Mouse (Mus musculus): ENCODE measurements around the gene 2610028H24Rik. TPM values are rescaled to one million over a fixed set of nuclear protein-coding genes. Genes with fewer than 3 reads are reported as not detected.

2610028H24Rik gene
- total RNA-seq (2014; rRNA removed) = not detected in 2 replicates
- not detected in 2 replicates for polyA plus RNA-seq (2012; rRNA removed)

DNA sequence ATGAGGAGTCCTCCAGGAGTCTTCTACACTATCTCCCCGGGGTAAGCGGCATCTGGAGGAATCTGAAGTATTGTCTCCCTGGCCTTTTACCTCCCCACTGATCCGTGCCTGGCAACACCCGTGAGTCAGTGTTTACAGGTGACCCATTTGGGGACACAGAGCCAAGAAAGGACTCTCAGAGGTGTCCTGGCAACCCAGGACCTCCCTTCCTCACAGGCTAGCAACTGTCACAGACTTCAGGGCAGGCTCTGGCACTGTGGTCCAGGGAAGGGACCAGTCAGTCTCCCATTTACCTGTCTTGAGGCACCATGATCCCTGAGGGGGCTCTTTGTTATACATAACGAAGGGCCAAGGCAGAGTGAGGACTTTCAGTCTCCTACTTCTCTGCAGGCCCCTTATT is at the start of gene 2610028H24Rik:
TSS of gene 2610028H24Rik (plus strand) at position 231 of the 400 bp plus-strand sequence.
- Histone ChIP-seq H3K36me3 (ENCODE audit: control insufficient read depth, insufficient read depth, low read length) (no peaks in the 10 kb centered on the region), H3K4me1 (ENCODE audit: control insufficient read depth, insufficient read depth, low read length) (no peaks in the 10 kb centered on the region), H3K79me2 (ENCODE audit: control insufficient read depth, insufficient read depth, low read length) (no peaks in the 10 kb centered on the region), H3K27me3 (ENCODE audit: control insufficient read depth, insufficient read depth, low read length) (no peaks in the 10 kb centered on the region), H3K27ac (replicated peaks; ENCODE audit: insufficient read depth, low read depth, low read length) (no peak within 1 kb of the TSS), H3K4me3 (ENCODE audit: insufficient read depth, low read depth, low read length) (no peak within 1 kb of the TSS), H3K9ac (ENCODE audit: low read depth, low read length) (no peak within 1 kb of the TSS)
- WGBS = 75% methylated on average over 5 of the region's 5 CpGs
- no peak for TF ChIP-seq CTCF (IDR thresholded peaks at IDR 0.05; ENCODE audit: low read depth, low read length)
- no peak for TF ChIP-seq POLR2A (IDR thresholded peaks at IDR 0.05; ENCODE audit: extremely low read depth, insufficient read depth, low read length)
- DNase-seq (ENCODE audit: extremely low read depth, low read depth, low spot score) = no peak

DNA sequence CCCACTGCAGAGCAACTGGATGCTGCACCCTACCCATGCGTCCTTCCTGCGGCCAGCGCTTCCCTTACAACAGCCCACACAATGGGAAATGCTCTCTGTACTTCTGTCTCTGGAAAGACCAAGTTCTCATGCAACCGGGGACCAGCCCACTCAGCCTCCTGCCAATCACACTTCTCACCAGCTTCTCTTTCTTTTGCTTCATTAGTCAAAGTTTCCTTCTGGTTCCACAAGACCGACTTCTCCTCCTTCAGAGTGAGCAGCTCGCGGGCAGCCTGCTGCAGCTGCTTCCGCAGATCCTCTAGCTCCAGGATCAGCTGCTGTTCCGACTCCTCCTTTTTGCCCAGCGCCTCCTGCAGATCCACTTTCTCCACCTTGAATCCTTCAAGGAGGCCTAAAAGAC is 40.4 kb upstream of the 2610028H24Rik start:
- H3K36me3 ChIP-seq (ENCODE audit: control insufficient read depth, insufficient read depth, low read length) = peaks cover 14% of the 10 kb centered on the region
- 95% methylated on average over 10 of the region's 10 CpGs for WGBS
- H3K4me3 ChIP-seq (ENCODE audit: insufficient read depth, low read depth, low read length) = no peak overlapping the region
- H3K79me2 ChIP-seq (ENCODE audit: control insufficient read depth, insufficient read depth, low read length) = no peaks in the 10 kb centered on the region
- no peak overlapping the region for H3K9ac ChIP-seq (ENCODE audit: low read depth, low read length)
- H3K27me3 ChIP-seq (ENCODE audit: control insufficient read depth, insufficient read depth, low read length) = no peaks in the 10 kb centered on the region
- no peak overlapping the region for H3K27ac ChIP-seq (replicated peaks; ENCODE audit: insufficient read depth, low read depth, low read length)
- no peak for TF ChIP-seq CTCF (IDR thresholded peaks at IDR 0.05; ENCODE audit: low read depth, low read length)
- no peak for TF ChIP-seq POLR2A (IDR thresholded peaks at IDR 0.05; ENCODE audit: extremely low read depth, insufficient read depth, low read length)
- H3K4me1 ChIP-seq (ENCODE audit: control insufficient read depth, insufficient read depth, low read length) = no peaks in the 10 kb centered on the region
- DNase-seq (ENCODE audit: extremely low read depth, low read depth, low spot score) = no peak

DNA sequence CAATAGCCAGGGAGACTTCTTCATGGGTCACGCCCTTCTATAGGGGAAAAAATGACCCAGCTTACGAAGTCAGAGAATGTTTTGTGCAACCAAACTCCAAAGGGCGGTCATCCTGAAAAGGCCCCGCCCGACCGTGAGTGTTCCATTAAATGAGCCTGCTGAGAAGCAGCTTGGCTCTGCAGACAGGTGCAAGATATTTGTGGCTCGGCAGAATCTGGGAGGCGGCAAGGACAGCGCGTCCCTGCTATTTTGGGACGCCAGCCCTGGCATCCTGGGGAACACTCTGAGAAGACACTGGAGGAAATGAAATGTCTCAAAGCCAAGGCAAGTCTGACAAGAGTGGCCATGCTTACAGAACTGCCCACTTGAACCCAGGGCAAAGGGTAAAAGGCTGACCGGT is 32.1 kb upstream of the 2610028H24Rik start:
- Histone ChIP-seq H3K27ac (replicated peaks; ENCODE audit: insufficient read depth, low read depth, low read length) (no peak overlapping the region), H3K9ac (ENCODE audit: low read depth, low read length) (no peak overlapping the region), H3K36me3 (ENCODE audit: control insufficient read depth, insufficient read depth, low read length) (peaks cover 34% of the 10 kb centered on the region), H3K4me1 (ENCODE audit: control insufficient read depth, insufficient read depth, low read length) (no peaks in the 10 kb centered on the region), H3K79me2 (ENCODE audit: control insufficient read depth, insufficient read depth, low read length) (no peaks in the 10 kb centered on the region), H3K4me3 (ENCODE audit: insufficient read depth, low read depth, low read length) (no peak overlapping the region), H3K27me3 (ENCODE audit: control insufficient read depth, insufficient read depth, low read length) (no peaks in the 10 kb centered on the region)
- TF ChIP-seq POLR2A (IDR thresholded peaks at IDR 0.05; ENCODE audit: extremely low read depth, insufficient read depth, low read length) = no peak
- no peak for TF ChIP-seq CTCF (IDR thresholded peaks at IDR 0.05; ENCODE audit: low read depth, low read length)
- no peak for DNase-seq (ENCODE audit: extremely low read depth, low read depth, low spot score)
- WGBS = 96% methylated on average over 12 of the region's 12 CpGs

GRCm38 (mm10) chr10:76425674-76426073 is 23.2 kb upstream of the 2610028H24Rik start:
- WGBS = 91% methylated on average over 7 of the region's 7 CpGs
- DNase-seq (ENCODE audit: extremely low read depth, low read depth, low spot score) = no peak

GRCm38 (mm10) chr10:76433925-76434324 is 15.0 kb upstream of the 2610028H24Rik start:
- WGBS = 95% methylated on average over 11 of the region's 11 CpGs
- Histone ChIP-seq H3K27me3 (ENCODE audit: control insufficient read depth, insufficient read depth, low read length) (no peaks in the 10 kb centered on the region), H3K36me3 (ENCODE audit: control insufficient read depth, insufficient read depth, low read length) (peaks cover 31% of the 10 kb centered on the region), H3K27ac (replicated peaks; ENCODE audit: insufficient read depth, low read depth, low read length) (no peak overlapping the region), H3K4me3 (ENCODE audit: insufficient read depth, low read depth, low read length) (no peak overlapping the region), H3K4me1 (ENCODE audit: control insufficient read depth, insufficient read depth, low read length) (no peaks in the 10 kb centered on the region), H3K79me2 (ENCODE audit: control insufficient read depth, insufficient read depth, low read length) (no peaks in the 10 kb centered on the region; the same call in 1 of the 2 replicates), H3K9ac (ENCODE audit: low read depth, low read length) (no peak overlapping the region)
- TF ChIP-seq POLR2A (IDR thresholded peaks at IDR 0.05; ENCODE audit: extremely low read depth, insufficient read depth, low read length) = no peak
- no peak for DNase-seq (ENCODE audit: extremely low read depth, low read depth, low spot score)

More at GRCm38 (mm10) chr10:76425674-76426073, 23.2 kb upstream of the 2610028H24Rik start:
- no peak overlapping the region for H3K27ac ChIP-seq (replicated peaks; ENCODE audit: insufficient read depth, low read depth, low read length)
- no peak for TF ChIP-seq CTCF (IDR thresholded peaks at IDR 0.05; ENCODE audit: low read depth, low read length)
- no peak for TF ChIP-seq POLR2A (IDR thresholded peaks at IDR 0.05; ENCODE audit: extremely low read depth, insufficient read depth, low read length)
- H3K9ac ChIP-seq (ENCODE audit: low read depth, low read length) = no peak overlapping the region
- no peaks in the 10 kb centered on the region for H3K4me1 ChIP-seq (ENCODE audit: control insufficient read depth, insufficient read depth, low read length)
- H3K36me3 ChIP-seq (ENCODE audit: control insufficient read depth, insufficient read depth, low read length) = peaks cover 33% of the 10 kb centered on the region
- no peaks in the 10 kb centered on the region for H3K79me2 ChIP-seq (ENCODE audit: control insufficient read depth, insufficient read depth, low read length)
- no peaks in the 10 kb centered on the region for H3K27me3 ChIP-seq (ENCODE audit: control insufficient read depth, insufficient read depth, low read length)
- H3K4me3 ChIP-seq (ENCODE audit: insufficient read depth, low read depth, low read length) = no peak overlapping the region

DNA sequence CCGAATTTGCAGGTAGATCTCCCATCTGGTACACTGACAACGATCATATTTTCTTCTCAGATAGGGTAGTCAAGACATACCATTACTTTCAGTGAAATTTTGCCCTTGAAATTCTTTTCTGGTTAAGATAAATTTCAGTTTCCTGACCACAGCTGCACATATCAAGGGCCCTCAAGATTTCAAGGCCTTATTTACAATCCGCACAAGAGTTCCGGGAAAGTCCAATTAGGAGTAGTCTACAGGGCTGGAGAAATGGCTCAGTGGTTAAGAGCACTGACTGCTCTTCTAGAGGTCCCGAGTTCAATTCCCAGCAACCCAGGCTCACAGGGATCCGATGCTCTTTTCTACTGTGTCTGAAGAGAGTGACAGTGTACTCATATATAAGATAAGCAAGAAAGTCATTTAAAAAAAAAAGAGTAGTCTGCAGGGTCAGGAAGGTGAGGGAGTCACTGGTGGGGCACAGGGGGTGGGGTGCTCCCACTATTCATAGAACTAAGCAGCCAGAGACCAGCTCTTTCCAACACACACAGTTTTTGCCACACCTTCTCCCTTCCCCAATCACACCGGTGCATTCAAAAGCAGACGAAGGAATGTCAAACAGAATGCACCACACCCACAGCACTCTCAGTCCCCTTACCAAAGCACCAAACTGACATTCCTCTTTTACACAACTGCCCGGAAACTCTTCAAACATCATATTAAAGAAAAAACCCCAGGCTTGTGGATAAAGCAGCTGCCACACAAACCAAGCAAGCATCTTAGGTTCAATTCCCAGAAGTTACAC is 9.6 kb upstream of the 2610028H24Rik start:
- Histone ChIP-seq H3K79me2 (ENCODE audit: control insufficient read depth, insufficient read depth, low read length) (peaks cover 8% of the 10 kb centered on the region), H3K36me3 (ENCODE audit: control insufficient read depth, insufficient read depth, low read length) (peaks cover 6% of the 10 kb centered on the region; the same call in 1 of the 2 replicates), H3K27ac (replicated peaks; ENCODE audit: insufficient read depth, low read depth, low read length) (no peak overlapping the region), H3K9ac (ENCODE audit: low read depth, low read length) (no peak overlapping the region), H3K27me3 (ENCODE audit: control insufficient read depth, insufficient read depth, low read length) (no peaks in the 10 kb centered on the region), H3K4me3 (ENCODE audit: insufficient read depth, low read depth, low read length) (no peak overlapping the region), H3K4me1 (ENCODE audit: control insufficient read depth, insufficient read depth, low read length) (peaks cover 6% of the 10 kb centered on the region)
- no peak for DNase-seq (ENCODE audit: extremely low read depth, low read depth, low spot score)
- no peak for TF ChIP-seq CTCF (IDR thresholded peaks at IDR 0.05; ENCODE audit: low read depth, low read length)
- TF ChIP-seq POLR2A (IDR thresholded peaks at IDR 0.05; ENCODE audit: extremely low read depth, insufficient read depth, low read length) = no peak
- 92% methylated on average over 9 of the region's 9 CpGs for WGBS
